Mouse (Mus musculus) ovary, postnatal 36 days (tissue): Measurements from ENCODE around the gene Zfp593.

Experiments
- DNase-seq: peaks from one replicate; pipeline ENCODE4 v3.0.0; 2022; ENCODE audit warnings: low spot score, mixed read lengths

Zfp593 gene

DNA sequence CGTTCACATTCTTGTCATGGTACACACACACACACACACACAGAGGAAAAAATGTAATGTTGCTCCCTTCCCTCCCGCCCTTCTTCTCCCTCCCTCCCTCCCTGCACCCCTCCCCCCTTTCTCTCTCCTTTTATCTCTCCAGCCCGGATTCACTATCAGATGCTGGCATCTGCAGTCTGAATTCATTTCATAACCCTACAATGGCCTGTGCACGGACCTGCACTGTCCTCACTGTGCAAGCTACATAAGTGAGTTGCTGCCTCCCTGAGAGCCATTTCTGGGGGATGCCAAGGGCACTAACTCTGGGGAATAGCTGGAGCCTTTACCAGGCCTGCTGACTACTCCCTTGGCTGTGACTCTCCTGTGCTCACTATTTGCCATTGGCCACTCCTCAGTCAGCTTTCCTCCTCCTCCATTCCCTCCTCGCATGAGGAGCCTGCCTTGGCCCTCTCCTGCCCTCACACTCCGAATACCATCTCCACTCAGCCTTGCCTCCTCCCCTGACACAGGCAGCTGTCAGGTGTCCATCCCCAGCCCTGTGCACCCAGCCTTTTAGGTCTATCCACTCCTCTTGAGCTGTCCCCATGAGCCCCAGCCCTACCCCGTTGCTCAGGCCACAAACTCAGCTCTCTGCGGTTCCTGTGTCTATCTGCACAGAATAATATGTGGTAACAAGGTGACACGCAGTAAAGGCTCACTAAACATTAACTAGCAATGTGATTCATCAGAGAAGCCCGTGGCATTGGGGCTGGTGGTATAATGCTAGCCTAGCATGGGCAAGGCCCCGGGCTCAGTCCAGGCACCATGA lies 22.4 kb downstream of the Zfp593 start:
- DNase-seq, result no peak

DNA sequence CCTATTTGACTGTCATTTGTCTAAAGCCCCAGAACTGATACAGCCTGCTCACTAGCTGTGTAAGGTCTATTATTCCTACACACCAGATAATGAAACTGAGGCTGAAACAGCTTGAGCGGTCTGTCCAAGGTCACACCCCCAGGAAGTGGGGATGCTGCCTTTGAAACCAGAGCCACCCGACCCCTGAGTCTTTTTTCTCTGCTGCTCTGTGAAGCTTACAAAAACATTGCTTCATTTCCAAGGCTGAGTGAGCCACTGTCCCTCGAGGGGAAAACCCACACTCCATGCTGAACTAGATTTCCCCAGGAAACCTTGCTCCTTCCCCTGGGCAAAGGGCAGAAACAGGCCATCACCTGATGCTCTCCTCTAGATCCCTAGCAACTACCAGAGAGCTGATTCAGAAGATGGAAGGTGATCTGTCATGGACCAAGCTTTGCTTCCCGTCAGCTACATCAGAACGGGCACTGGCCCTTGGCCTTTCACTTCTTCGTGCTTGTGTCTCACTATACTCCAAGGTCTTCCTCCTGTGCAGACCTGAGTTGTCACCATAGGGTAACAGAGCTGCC lies 38.8 kb downstream of the Zfp593 start:
- DNase-seq, result no peak

DNA sequence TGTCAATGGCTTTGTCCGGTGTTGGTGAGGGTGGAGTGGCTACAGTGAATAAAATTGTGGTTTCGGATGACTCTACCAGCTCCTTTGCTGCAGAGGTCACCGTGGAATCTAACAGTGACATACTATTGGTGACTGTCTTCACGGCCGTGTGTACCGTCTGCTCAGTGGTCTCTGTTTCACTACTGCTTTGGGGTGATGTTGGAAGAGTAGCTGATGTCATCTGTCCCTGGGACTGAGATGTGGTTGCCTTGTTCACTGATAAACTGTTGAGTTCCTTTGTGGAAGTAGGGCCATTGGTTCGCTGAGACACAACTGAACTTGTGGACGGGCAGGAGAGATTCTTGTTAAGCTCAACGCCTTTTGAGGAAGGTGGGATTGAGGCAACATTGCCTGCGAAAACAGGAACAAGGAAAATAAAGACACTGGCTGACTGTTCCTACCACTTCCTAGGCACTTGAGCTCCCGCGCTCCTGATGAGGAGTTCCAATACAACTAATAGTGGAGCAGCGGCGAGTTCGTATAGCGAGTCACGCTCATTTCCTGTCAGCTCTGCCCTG lies 42.0 kb downstream of the Zfp593 start:
- no peak for DNase-seq

DNA sequence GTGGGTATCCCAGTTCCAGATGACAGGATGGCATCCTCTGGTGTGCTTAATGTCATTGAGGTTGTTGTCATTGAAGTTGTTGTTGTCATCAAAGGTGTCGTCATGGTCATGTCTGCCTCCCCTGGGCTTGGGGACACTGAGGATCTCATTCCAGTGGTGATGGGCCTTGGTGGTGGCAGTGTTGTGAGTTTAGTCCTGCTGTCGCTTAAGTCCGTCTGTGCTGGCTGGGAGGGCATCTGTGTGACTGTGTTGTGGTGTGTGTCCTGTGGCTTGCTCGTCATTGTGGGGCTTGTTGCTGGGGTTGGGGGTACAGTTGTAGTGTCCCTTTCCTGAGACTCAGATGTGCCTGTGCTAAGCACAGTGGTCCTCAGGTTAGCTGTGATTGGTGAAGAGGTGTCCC lies 42.5 kb downstream of the Zfp593 start, which contains the start of gene Gm7534:
TSS of gene Gm7534 (minus strand) at position 101 of the 400 bp plus-strand sequence.
- no peak for DNase-seq

DNA sequence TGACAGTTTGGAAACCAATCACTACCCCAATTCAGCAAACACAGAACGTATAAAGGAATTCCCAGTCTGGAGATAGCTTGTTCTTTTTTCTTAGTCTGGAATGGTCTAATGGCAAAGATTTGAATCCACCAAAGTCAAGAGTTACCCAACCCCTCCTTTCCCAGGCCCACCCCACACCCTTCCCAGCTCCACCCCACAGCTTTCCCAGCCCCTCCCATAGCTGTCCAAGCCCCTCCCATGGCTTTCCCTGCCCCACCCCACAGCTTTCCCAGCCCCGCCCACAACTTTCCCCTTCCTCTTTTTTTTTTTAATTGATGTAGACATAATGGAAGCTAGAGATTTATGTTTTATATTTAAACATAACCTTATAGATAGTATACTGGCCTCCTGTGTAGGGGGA lies 46.0 kb downstream of the Zfp593 start:
- no peak for DNase-seq
